ENCODE assay signal across 8 mouse cellular contexts in genomic region chr10:21144627-21145504, GRCm38 (mm10). TPM values are rescaled to one million over a fixed set of nuclear protein-coding genes. Genes with fewer than 3 reads are reported as not detected.
A peak's percentile ranks its signal among the peaks of the same experiment; 100 is the strongest.
DNase-seq lines count a peak whose midpoint lies in the region; ATAC-seq lines count a peak whose summit lies in the region.

No protein-coding gene starts in this region.

- peaks cover 9% of the 10 kb centered on the region; the same call in 1 of the 2 replicates for H3K4me1 ChIP-seq in hindbrain, embryonic 13.5 days (replicated peaks)
- H3K4me1 ChIP-seq in lung, embryonic 16.5 days (replicated peaks; ENCODE audit: control insufficient read depth, insufficient read depth, low read length), result no peaks in the 10 kb centered on the region; the same call in 1 of the 2 replicates

- H3K9me3 ChIP-seq in hindbrain, embryonic 13.5 days, result no peaks in the 10 kb centered on the region
- H3K9me3 ChIP-seq in lung, embryonic 16.5 days (ENCODE audit: control insufficient read depth, low read length), result no peaks in the 10 kb centered on the region

- H3K27me3 ChIP-seq in hindbrain, embryonic 13.5 days, result no peaks in the 10 kb centered on the region
- H3K27me3 ChIP-seq in lung, embryonic 16.5 days (ENCODE audit: control insufficient read depth, insufficient read depth, low read depth, low read length), result no peaks in the 10 kb centered on the region

- no peaks in the 10 kb centered on the region; the same call in 1 of the 2 replicates for H3K36me3 ChIP-seq in hindbrain, embryonic 13.5 days
- H3K36me3 ChIP-seq in lung, embryonic 16.5 days (ENCODE audit: control insufficient read depth, insufficient read depth, low read length), result no peaks in the 10 kb centered on the region

- 23% methylated on average over 27 of the region's 27 CpGs for WGBS in hindbrain, embryonic 13.5 days
- WGBS in lung, embryonic 16.5 days, result 21% methylated on average over 27 of the region's 27 CpGs

- peak overlapping the region; percentile 52 for H3K4me3 ChIP-seq in hindbrain, embryonic 13.5 days
- H3K4me3 ChIP-seq in lung, embryonic 16.5 days (ENCODE audit: low read length), result peak overlapping the region; percentile 47

- peak overlapping the region; percentile 87 for H3K27ac ChIP-seq in hindbrain, embryonic 13.5 days
- H3K27ac ChIP-seq in lung, embryonic 16.5 days (ENCODE audit: low read length), result no peak overlapping the region

- H3K9ac ChIP-seq in hindbrain, embryonic 13.5 days, result peak overlapping the region; percentile 77
- peak overlapping the region; percentile 48; the same call in 1 of the 2 replicates for H3K9ac ChIP-seq in lung, embryonic 16.5 days (ENCODE audit: low read length)

- H3K4me2 ChIP-seq in hindbrain, embryonic 13.5 days, result peak overlapping the region; percentile 68
- peak overlapping the region; percentile 67 for H3K4me2 ChIP-seq in lung, embryonic 16.5 days (ENCODE audit: low read depth, low read length)

- peak; percentile 94 for DNase-seq in ZHBTc4 (ENCODE audit: low read depth, low spot score)
- DNase-seq in cerebellum, postnatal 14 days, result peak; percentile 81
- peak; percentile 68 to 72 for DNase-seq in layer of hippocampus, postnatal 36 days
- DNase-seq in retina, embryonic 14.5 days (ENCODE audit: low spot score), result peak; percentile 75
- no peak for DNase-seq in c-Kit-positive CD71-positive TER-119-positive erythroid progenitor cells, embryonic 14.5 days (ENCODE audit: low spot score)

- peak; percentile 98 for ATAC-seq in frontal cortex, adult (ENCODE audit: low TSS enrichment)
- peak; percentile 96 for ATAC-seq in hindbrain, embryonic 13.5 days (ENCODE audit: low FRiP score)
- ATAC-seq in lung, embryonic 16.5 days (ENCODE audit: low read depth), result peak; percentile 92

RNA-seq across cellular contexts. Expression of gene Myb, which starts 15.9 kb away (rescaled TPM):
- polyA plus RNA-seq in hindbrain, embryonic 13.5 days (2015; fragmentation: Nextera tagmentation; extraction: Ambion mirVana), result 2.3 and 2.5 TPM in 2 replicates
- under 1 TPM; 0.42 to 0.71 TPM for total RNA-seq in layer of hippocampus, postnatal 36 days (2021)
- 7.5 and 8.5 TPM in 2 replicates for polyA plus RNA-seq in lung, embryonic 16.5 days (2015; fragmentation: Nextera tagmentation; extraction: Ambion mirVana)
